Mouse (Mus musculus): Measurements from ENCODE around the gene Fbxw7. TPM values are rescaled to one million over a fixed set of nuclear protein-coding genes. Genes with fewer than 3 reads are reported as not detected.
A peak's percentile ranks its signal among the peaks of the same experiment; 100 is the strongest.

Fbxw7 gene
- total and polyA plus RNA-seq, 3 experiments, result 28.5 to 31.3 (median 29.8) TPM

DNA sequence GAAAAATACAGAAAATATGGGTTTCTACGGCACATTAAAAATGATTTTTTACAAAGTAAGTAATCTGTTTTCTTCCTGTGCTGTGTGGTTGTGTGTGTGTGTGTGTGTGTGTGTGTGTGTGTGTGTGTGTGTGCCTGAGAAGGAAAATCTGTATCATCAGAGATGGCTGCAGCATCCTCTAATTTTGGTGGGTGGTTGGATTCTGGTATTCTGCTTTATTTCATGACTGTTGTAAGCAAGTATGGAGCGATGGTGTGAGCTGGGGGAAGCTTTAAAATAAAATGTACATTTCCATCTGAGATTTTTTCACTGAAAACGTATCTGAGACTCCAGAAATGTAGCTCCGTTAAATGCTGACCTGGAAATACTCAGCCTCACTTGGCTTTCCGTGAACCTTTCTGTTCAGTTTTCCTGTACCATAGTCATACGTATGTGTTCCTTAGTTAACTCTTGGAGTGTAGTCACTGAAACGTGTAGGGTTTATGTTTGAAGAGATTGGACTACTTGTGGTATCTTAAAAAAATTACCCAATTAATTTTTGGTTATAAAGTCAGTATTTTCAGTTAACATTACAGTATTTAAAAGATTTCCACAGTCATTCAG is 137.6 kb downstream of the Fbxw7 start:
- Histone ChIP-seq H3K79me2 (replicated peaks; ENCODE audit: control insufficient read depth, extremely low read depth, insufficient read depth, poor library complexity, severe bottlenecking) (peaks cover 17% of the 10 kb centered on the region), H3K4me1 (ENCODE audit: control insufficient read depth in 1 of 2, insufficient read depth in 2 of 2) (peaks cover 2 to 18% of the 10 kb centered on the region in 2 experiments; a peak in 2 of 4 replicates), H3K4me2 (ENCODE audit: insufficient read depth, low read depth, poor library complexity, severe bottlenecking) (peak overlapping the region; percentile 95), H3K27ac (ENCODE audit: insufficient read depth, low read depth) (peak overlapping the region; percentile 91; the same call in 1 of the 2 replicates), H3K9ac (ENCODE audit: insufficient read depth, low read depth) (peak overlapping the region; percentile 74), H3K9me3 (replicated peaks; ENCODE audit: low read length) (no peaks in the 10 kb centered on the region), H3K27me3 (replicated peaks) (no peaks in the 10 kb centered on the region), H3K4me3 (replicated peaks in 1 of 3; ENCODE audit: low read depth in 2 of 3, low read length in 2 of 3, poor library complexity in 1 of 3) (peak overlapping the region; percentile 51 to 70 (median 69)), H3K36me3 (replicated peaks in 1 of 2; ENCODE audit: control insufficient read depth in 1 of 2, insufficient read depth in 1 of 2, low read length in 1 of 2) (peaks cover 2 to 13% of the 10 kb centered on the region in 2 experiments)
- dilution Hi-C loops (cut with MboI; ENCODE audit: extremely low pct_ligation_motif_present, extremely low pct_unique_long_range_greater_than_20kb, low sequenced_read_pairs) (no loop called here), in situ Hi-C loops (cut with MboI; ENCODE audit: low pct_ligation_motif_present, low pct_unique_long_range_greater_than_20kb, low sequenced_read_pairs) (no loop called here)
- no peak for DNase-seq (ENCODE audit: extremely low read depth)
- TF ChIP-seq JUN (IDR thresholded peaks at IDR 0.05; ENCODE audit: insufficient read depth, low read depth, low read length) (peak; percentile 17; the same call in 1 of the 2 replicates), HCFC1 (IDR thresholded peaks at IDR 0.05; ENCODE audit: low read depth, low read length) (0 out of 2 replicates have a peak, but pooled peaks have one; percentile 4), CHD1 (IDR thresholded peaks at IDR 0.05; ENCODE audit: low read depth, low read length) (0 out of 2 replicates have a peak, but pooled peaks have one; percentile 30), USF1 (IDR thresholded peaks at IDR 0.05; ENCODE audit: low read depth, low read length) (no peak), TCF12 (IDR thresholded peaks at IDR 0.05; ENCODE audit: low read depth, low read length) (peak; percentile 10; the same call in 1 of the 2 replicates)

DNA sequence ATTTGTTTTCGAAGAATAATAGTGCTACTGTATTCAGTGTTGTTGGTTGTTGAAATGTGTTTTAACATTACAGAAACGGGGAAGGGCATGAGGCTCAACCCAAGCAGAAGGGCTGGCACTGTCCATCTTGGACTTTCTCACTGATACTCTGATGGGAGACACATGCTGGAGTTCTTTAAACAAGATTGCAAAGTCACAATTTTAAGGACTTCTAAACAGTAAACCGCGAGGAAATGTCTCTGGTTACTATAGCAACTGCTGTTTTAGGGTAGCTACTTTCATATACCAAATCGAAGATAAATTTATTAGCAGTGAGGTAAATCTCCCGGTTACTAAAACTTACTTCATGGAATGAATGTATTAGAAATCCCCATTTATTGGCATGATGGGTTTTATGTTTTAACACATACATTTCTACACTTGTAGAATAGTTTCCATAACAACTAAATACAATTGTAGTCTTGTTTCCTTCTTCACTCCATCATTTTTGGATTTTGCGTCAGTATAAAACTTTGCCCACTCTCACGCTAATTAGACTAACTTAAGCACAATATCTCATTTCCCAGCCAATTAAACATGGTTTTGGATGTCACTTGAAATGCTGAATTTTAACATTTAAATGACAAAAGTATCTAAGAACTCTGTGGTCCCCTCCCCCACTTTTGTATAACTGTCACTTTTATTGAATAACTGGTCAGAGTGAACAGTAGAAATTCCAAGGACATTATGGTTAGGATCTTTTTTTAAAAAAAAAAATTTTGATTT is 140.1 kb downstream of the Fbxw7 start:
- Histone ChIP-seq H3K9me3 (replicated peaks; ENCODE audit: low read length) (no peaks in the 10 kb centered on the region), H3K36me3 (replicated peaks in 1 of 2; ENCODE audit: control insufficient read depth in 1 of 2, insufficient read depth in 1 of 2, low read length in 1 of 2) (peaks cover 7 to 32% of the 10 kb centered on the region in 2 experiments), H3K27ac (ENCODE audit: insufficient read depth, low read depth) (no peak overlapping the region), H3K9ac (ENCODE audit: insufficient read depth, low read depth) (no peak overlapping the region), H3K4me2 (ENCODE audit: insufficient read depth, low read depth, poor library complexity, severe bottlenecking) (no peak overlapping the region), H3K79me2 (replicated peaks; ENCODE audit: control insufficient read depth, extremely low read depth, insufficient read depth, poor library complexity, severe bottlenecking) (peaks cover 17% of the 10 kb centered on the region), H3K27me3 (replicated peaks) (no peaks in the 10 kb centered on the region), H3K4me3 (replicated peaks in 1 of 3; ENCODE audit: low read depth in 2 of 3, low read length in 2 of 3, poor library complexity in 1 of 3) (no peak overlapping the region), H3K4me1 (ENCODE audit: control insufficient read depth in 1 of 2, insufficient read depth in 2 of 2) (peaks cover 2 to 18% of the 10 kb centered on the region in 2 experiments; a peak in 2 of 4 replicates)
- in situ Hi-C loops (cut with MboI; ENCODE audit: low pct_ligation_motif_present, low pct_unique_long_range_greater_than_20kb, low sequenced_read_pairs), result no loop called here
- DNase-seq (ENCODE audit: extremely low read depth), result no peak
- no peak for TF ChIP-seq USF1 (IDR thresholded peaks at IDR 0.05; ENCODE audit: low read depth, low read length)
- TF ChIP-seq UBTF (IDR thresholded peaks at IDR 0.05; ENCODE audit: low read depth, low read length), result no peak
- no peak for TF ChIP-seq NELFE (IDR thresholded peaks at IDR 0.05; ENCODE audit: low read depth, low read length)
- no peak for TF ChIP-seq POLR2A (IDR thresholded peaks at IDR 0.05; ENCODE audit: low read depth, low read length)
- no peak for TF ChIP-seq MYC (IDR thresholded peaks at IDR 0.05; ENCODE audit: low read depth, low read length)
- TF ChIP-seq MEF2A (IDR thresholded peaks at IDR 0.05; ENCODE audit: borderline replicate concordance, low read depth, low read length), result no peak
- no peak for TF ChIP-seq JUN (IDR thresholded peaks at IDR 0.05; ENCODE audit: insufficient read depth, low read depth, low read length)
- no peak for TF ChIP-seq TCF12 (IDR thresholded peaks at IDR 0.05; ENCODE audit: low read depth, low read length)
- no peak for TF ChIP-seq ZMIZ1 (IDR thresholded peaks at IDR 0.05; ENCODE audit: low read depth, low read length)
- dilution Hi-C loops (cut with MboI; ENCODE audit: extremely low pct_ligation_motif_present, extremely low pct_unique_long_range_greater_than_20kb, low sequenced_read_pairs), result no loop called here

Measured in CH12.LX (cell line).